ENCODE assay signal across 11 mouse cellular contexts in genomic region chr11:116162146-116162545, GRCm38 (mm10). TPM values are rescaled to one million over a fixed set of nuclear protein-coding genes. Genes with fewer than 3 reads are reported as not detected.
DNase-seq lines count a peak whose midpoint lies in the region; ATAC-seq and TF ChIP-seq lines count a peak whose summit lies in the region.
"Had no signal": no experiment of that assay in that cellular context is flagged by ENCODE, and none has a peak within 500 bp of the region (broad histone marks: within the 10 kb centered on the region; RNA-seq: fewer than 3 reads in every experiment).

No protein-coding gene starts in this region.

- no peak for TF ChIP-seq CTCF in thymus, adult 2 months (IDR thresholded peaks at IDR 0.05; ENCODE audit: borderline replicate concordance, control insufficient read depth, extremely low read depth, insufficient read depth, low read length, poor library complexity)

- no peak for TF ChIP-seq POLR2A in thymus, adult 2 months (IDR thresholded peaks at IDR 0.05; ENCODE audit: control insufficient read depth, extremely low read depth, insufficient read depth, low read length, poor library complexity)

- H3K4me1 ChIP-seq in thymus, adult 2 months (replicated peaks; ENCODE audit: control insufficient read depth, insufficient read depth, low read length), result no peaks in the 10 kb centered on the region

- DNase-seq in frontal cortex, postnatal 25 days (ENCODE audit: low spot score in 2 of 2), result no peak
- DNase-seq in thymus, postnatal 0 days (ENCODE audit: low spot score), result peak; percentile 24
- no peak for DNase-seq in thymus, adult 2 months
- peak; percentile 58 to 67 for DNase-seq in left cerebral cortex, adult 9 months (ENCODE audit: low spot score in 2 of 2)
- DNase-seq in telencephalon, adult 2 months (ENCODE audit: low read depth, low spot score), result peak; percentile 80
- no peak for DNase-seq in testis, postnatal 14 days (ENCODE audit: low spot score)
- DNase-seq: cerebellum, adult 11-12 months; kidney, postnatal 36 days; liver, postnatal 0 days had no signal

- no peak overlapping the region for H3K27ac ChIP-seq in thymus, adult 2 months (ENCODE audit: control insufficient read depth, insufficient read depth, low read length)

- H3K36me3 ChIP-seq in thymus, adult 2 months (ENCODE audit: control insufficient read depth, insufficient read depth, low read length), result no peaks in the 10 kb centered on the region

- WGBS in thymus, adult 2 months, result 89% methylated on average over 10 of the region's 10 CpGs

- no peak overlapping the region for H3K4me3 ChIP-seq in thymus, adult 2 months (ENCODE audit: control insufficient read depth, insufficient read depth, low read length)

- peak; percentile 86 for ATAC-seq in frontal cortex, adult (ENCODE audit: low TSS enrichment)
- no peak for ATAC-seq in erythroid progenitor cell, adult 5-6 weeks (replicated peaks; ENCODE audit: low FRiP score, poor library complexity, severe bottlenecking)
- ATAC-seq: liver, postnatal 0 days had no signal

- H3K27me3 ChIP-seq in thymus, adult 2 months (ENCODE audit: control insufficient read depth, insufficient read depth, low read length), result no peaks in the 10 kb centered on the region

RNA-seq across cellular contexts. Expression of gene Fbf1, which starts 5.8 kb away (rescaled TPM):
- 12.0 and 13.1 TPM in 2 replicates for polyA plus RNA-seq in thymus, postnatal 0 days (2015; fragmentation: Nextera tagmentation; extraction: Ambion mirVana)
- 30.0 and 30.3 TPM in 2 replicates for polyA plus RNA-seq in thymus, adult 2 months (2012; rRNA removed)
- total RNA-seq in erythroid progenitor cell, adult 5-6 weeks (2015; ENCODE audit: low replicate concordance), result 13.3 and 32.7 TPM in 2 replicates
- 12.3 and 27.5 TPM in 2 replicates for total RNA-seq in erythroid progenitor cell, adult 5-6 weeks (2017; ENCODE audit: low replicate concordance)

RNA-seq across cellular contexts. Expression of gene Mrpl38, which starts 23.5 kb away (rescaled TPM):
- 65.0 and 68.8 TPM in 2 replicates for polyA plus RNA-seq in thymus, postnatal 0 days (2015; fragmentation: Nextera tagmentation; extraction: Ambion mirVana)
- 49.0 and 54.7 TPM in 2 replicates for polyA plus RNA-seq in thymus, adult 2 months (2012; rRNA removed)
- 9.2 and 16.9 TPM in 2 replicates for total RNA-seq in erythroid progenitor cell, adult 5-6 weeks (2015; ENCODE audit: low replicate concordance)
- total RNA-seq in erythroid progenitor cell, adult 5-6 weeks (2017; ENCODE audit: low replicate concordance), result 5.3 and 8.5 TPM in 2 replicates

RNA-seq across cellular contexts. Expression of gene Trim65, which starts 31.2 kb away (rescaled TPM):
- polyA plus RNA-seq in thymus, postnatal 0 days (2015; fragmentation: Nextera tagmentation; extraction: Ambion mirVana), result 2.6 and 3.1 TPM in 2 replicates
- polyA plus RNA-seq in thymus, adult 2 months (2012; rRNA removed), result 24.5 and 26.7 TPM in 2 replicates
- 4.0 and 4.6 TPM in 2 replicates for total RNA-seq in erythroid progenitor cell, adult 5-6 weeks (2015; ENCODE audit: low replicate concordance)
- 0.30 and 1.4 TPM in 2 replicates for total RNA-seq in erythroid progenitor cell, adult 5-6 weeks (2017; ENCODE audit: low replicate concordance)

RNA-seq across cellular contexts. Expression of gene Trim47, which starts 35.1 kb away (rescaled TPM):
- 10.8 and 10.9 TPM in 2 replicates for polyA plus RNA-seq in thymus, postnatal 0 days (2015; fragmentation: Nextera tagmentation; extraction: Ambion mirVana)
- polyA plus RNA-seq in thymus, adult 2 months (2012; rRNA removed), result 27.6 and 30.0 TPM in 2 replicates
- 2.5 TPM in 1 of 2 replicates, not detected in the other for total RNA-seq in erythroid progenitor cell, adult 5-6 weeks (2015; ENCODE audit: low replicate concordance)
- 0.90 TPM in 1 of 2 replicates, not detected in the other for total RNA-seq in erythroid progenitor cell, adult 5-6 weeks (2017; ENCODE audit: low replicate concordance)

RNA-seq across cellular contexts. Expression of gene Ten1, which starts 36.5 kb away (rescaled TPM):
- polyA plus RNA-seq in thymus, postnatal 0 days (2015; fragmentation: Nextera tagmentation; extraction: Ambion mirVana), result 127 and 134 TPM in 2 replicates
- 56.5 and 57.0 TPM in 2 replicates for polyA plus RNA-seq in thymus, adult 2 months (2012; rRNA removed)
- total RNA-seq in erythroid progenitor cell, adult 5-6 weeks (2015; ENCODE audit: low replicate concordance), result 11.2 and 19.3 TPM in 2 replicates
- total RNA-seq in erythroid progenitor cell, adult 5-6 weeks (2017; ENCODE audit: low replicate concordance), result 3.0 and 3.7 TPM in 2 replicates

Comparison
In these comparisons a context has a peak if more than half of its experiments do, and no peak if none do; other contexts are left out.
1. DNase-seq: peak in thymus, postnatal 0 days (single experiment), left cerebral cortex, adult 9 months (2 of 2) and telencephalon, adult 2 months (single experiment); none in frontal cortex, postnatal 25 days (0 of 2), thymus, adult 2 months (single experiment) and testis, postnatal 14 days (single experiment).